Mouse (Mus musculus): ENCODE data around the gene Tmem132a.

DNA sequence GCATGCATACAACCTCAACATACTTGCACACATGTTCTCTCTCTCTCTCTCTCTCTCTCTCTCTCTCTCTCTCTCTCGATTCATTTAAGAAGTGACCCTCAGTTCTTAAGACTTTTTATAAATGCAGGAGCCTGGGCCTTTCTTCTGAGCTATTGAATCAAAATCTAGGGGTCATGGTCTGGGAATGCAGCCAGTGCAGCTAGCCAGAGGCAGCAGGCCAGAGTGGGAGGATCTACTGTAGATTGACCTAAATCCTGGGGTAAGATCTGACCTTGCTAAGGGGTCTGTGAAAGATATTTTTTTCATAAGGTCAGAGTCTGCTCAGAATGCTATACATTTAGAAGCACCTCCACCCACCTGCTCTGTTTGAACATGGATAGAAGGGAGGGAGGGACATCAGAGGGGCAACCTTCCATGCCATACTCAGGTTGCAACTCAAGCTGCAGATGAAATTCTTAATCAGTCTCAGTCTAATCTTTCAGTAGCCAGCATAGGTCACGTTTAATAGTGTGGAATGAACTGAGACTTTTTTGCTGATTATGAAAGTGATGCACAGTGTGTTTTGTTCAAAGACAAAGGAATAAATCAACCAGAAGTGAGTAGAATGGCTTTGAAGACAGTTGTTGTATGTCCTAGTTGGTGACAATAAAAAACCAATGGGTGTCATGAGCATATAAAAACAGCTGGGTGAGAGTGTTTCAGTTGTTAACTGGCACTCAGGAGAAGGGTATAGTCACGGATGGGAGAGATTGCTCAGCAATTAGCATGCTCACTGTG, 22.2 kb downstream of the Tmem132a start:
- TF ChIP-seq CTCF (IDR thresholded peaks at IDR 0.05; ENCODE audit: insufficient read depth, low read length) (no peak), POLR2A (IDR thresholded peaks at IDR 0.05; ENCODE audit: borderline replicate concordance, extremely low read depth, low read depth, low read length) (no peak)
